Mouse (Mus musculus): Measurements from ENCODE around the gene Cipc.

Gene Cipc

DNA sequence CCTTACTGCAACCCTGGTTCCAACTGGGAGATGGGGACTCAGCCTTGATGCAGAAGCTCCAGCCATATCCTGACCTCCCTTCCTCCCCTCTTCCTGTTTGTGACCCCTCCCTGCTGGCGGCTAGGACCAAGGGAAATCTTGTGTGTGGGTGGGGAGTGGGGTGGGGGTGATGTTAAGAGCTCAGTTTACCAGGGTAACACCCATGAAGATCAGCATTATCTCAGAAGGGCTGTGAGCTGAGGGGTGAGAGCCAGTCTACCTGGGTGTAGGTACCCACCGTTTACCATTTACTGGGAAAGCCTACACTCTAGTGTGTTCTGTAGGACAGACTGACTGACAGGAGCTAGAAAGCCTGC, 43.9 kb downstream of the Cipc start:
- DNase-seq, result peak; percentile 82

DNA sequence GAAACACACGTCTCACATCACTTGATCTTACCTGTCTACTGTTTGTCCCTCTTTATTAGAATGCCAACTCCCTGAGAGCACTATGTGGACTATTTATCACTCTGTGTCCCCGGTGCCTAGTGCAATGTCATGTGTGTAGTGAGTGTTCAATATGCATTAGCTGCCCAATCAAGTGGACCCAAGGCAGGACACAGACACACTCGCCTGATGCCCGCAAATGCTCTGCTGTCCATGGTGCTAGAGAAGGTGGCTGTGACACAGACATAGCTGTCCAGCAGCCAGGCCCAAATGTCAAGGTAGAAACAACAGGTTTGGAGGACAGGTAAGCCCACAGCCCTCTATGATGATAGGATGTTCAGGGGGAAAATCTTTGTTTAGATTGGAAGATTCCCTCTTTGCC, 47.3 kb downstream of the Cipc start:
- DNase-seq, result no peak

DNA sequence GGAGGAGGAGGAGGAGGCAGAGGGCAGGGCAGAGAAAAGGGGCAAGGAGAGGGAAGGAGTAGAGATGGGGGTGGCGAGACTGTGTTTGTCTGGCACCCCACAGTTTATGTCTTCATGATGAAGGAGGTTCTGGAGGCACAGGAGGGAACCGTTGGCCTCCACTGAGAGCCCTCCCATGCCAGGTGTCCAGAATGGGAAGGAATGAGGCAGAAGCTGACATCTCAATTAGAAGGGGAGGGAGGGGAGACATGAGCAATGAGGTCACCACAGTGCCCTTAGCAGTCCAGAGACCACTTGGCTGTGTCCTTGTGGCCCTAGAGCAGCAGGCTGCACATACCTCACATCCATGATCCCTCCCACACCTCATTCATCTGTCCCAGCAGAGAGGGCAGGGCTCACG, 47.9 kb downstream of the Cipc start:
- no peak for DNase-seq

DNA sequence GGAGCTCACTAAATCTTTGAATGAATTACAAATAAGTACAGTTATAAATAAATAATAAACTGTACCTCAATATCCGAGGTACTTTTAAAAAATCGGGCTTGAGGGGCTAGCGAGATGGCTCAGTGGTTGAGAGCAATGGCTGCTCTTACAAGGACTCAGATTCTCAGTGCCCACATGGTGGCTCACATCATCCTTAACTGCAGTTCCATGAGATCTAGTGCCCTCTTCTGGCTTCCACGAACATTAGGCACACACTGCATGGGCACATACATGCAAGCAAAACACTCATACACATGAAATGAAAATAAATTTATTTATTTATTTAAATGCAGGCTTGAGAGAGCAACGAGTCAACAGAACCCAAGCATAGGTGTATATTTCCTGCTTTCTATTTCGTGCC, 49.1 kb downstream of the Cipc start:
- DNase-seq, result peak; percentile 53

DNA sequence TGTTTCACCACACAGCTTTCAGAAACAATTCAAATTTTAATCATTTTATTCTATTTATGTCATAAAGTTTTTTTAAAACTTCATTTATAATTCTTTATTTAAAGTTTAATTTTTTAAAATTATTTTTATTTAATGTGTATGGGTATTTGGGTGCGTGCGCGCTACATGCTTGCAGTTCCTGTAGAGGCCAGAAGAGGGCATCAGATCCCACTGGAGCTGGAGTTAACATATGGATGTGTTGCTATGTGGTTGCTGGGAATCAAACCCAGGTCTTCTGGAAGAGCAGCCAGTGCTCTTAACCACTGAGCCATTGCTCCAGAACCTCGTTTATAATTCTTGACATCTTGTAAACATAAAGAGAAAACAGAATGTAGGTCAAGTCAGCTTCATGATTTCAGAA, 51.9 kb downstream of the Cipc start:
- peak; percentile 36 for DNase-seq

DNA sequence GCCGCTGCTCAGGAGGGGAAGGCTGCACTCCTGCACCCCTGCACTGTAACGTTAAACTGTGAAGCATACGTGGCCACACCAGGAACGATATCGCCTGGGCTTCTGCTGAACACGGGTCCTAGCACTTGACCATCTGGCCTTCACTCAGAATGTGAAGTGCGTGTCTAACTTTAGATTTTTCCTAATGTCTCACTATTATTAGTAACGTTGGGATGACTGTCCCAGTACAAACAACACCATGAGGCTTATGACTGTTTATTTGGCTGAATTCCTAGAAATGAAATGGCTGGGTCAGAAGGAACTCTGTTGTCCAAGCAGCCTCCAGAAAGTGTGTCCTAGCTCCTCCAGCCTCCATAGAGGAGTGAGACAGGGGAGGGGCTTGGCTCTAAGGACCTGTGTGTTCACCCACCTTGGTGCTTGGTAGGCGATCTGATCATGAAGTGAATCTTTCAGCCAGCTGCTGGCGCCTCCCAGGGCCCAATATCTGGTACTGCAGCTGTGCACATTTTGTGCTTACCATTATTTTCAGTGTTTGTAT, 52.5 kb downstream of the Cipc start:
- DNase-seq, result peak; percentile 97

DNA sequence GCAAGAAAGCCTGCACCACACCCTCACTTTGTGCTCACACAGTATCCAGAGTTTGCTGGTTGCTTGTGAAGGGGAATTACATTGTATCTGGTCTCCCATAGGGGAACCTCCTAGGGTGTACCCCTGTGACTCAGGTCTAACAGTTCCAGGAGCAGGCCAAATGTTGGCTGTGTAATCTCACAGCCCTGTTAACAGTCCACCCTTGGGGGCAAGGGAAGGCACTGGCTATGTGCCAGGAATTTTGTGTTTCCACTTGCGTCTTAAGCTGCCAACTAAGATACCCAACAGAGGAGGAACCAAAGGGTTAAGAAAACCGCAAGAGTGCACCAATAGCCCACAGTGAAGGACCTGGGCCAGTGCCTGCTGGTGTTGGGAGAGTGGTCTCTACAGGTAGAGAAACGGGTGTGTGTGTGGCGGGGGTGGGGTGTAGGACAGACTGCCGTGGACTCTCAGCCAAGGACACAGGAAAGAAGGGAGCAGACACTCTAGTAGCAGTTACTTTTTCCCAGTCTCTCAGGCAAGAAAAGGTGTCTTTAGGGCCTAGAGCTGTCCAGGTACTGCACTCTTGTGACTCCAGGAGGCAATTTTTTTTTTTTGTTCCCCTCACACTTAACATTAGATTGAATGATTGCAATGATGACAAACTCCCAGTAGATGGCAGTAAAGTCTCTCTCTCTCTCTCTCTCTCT, 53.5 kb downstream of the Cipc start:
- peak; percentile 90 for DNase-seq

DNA sequence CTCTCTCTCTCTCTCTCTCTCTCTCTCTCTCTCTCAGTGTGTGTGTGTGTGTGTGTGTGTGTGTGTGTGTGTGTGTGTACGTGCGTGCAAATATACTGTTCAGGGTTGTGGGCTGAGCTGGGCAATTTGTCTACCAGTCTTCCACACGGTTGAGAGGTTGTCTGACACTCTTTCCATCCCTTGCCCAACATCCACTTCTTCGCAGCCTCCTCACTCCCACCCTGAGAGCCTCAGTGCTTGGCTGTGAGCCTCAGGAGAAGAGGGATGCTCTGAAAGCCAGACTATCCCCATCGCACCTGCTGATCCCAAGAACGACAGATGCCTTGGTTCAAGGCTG, 54.0 kb downstream of the Cipc start:
- DNase-seq, result no peak

DNA sequence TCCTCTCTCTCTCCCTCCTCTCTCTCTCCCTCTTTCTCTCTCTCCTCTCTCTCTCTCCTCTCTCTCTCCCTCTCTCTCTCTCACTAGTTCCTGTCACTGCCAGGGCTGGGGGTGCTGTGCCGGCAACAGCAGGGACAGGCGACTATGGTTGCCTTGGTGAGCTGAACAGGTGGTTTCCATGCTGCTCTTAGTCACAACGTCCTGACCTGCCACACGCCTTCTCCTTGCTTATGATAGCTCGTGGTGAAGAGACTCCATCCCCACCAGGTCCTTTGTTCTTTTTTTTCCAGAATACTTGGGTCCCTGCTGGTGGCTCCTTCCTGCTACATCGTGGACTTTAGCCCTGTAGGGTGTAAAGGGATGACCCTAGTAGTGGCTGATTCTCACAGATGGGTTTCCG, 55.4 kb downstream of the Cipc start:
- peak; percentile 60 for DNase-seq

DNA sequence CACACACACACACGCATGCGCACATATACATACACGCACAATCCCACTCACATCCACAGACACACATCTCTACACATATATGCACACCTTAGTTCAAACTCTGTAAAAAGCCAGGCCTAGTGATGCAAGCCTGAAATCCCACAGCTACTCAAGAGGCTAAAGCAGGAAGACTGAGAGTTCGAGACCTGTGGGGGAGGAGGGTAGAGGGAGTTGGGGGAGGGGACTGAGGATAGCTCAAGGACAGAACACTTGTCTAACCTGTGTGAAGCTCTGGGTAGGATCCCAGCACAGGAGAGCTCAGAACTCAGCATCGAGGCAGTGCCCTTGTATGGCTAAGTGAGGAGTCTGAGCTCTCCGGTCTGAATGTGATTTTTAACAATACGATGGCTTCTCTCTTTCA, 56.0 kb downstream of the Cipc start:
- peak; percentile 78 for DNase-seq

DNA sequence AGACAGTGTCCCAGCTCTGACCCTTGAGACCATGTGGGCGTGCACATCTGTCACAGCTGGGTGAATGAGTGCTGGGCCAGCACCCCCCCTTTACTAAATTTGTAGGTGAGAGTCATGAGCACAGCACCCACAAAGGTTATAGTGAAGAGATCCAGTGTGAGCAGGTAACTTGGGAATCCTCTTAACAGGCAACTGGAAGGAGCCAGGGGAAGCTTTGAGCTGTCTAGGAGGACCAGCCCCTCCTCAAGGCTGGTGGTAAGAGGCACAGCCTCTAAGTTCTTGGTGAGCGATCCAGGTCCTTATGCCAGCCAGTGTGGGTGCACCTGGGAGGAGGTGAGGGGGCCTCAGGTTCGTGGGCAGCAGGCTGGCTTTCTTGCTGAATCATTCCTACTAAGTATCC, 56.8 kb downstream of the Cipc start:
- peak; percentile 55 for DNase-seq

DNA sequence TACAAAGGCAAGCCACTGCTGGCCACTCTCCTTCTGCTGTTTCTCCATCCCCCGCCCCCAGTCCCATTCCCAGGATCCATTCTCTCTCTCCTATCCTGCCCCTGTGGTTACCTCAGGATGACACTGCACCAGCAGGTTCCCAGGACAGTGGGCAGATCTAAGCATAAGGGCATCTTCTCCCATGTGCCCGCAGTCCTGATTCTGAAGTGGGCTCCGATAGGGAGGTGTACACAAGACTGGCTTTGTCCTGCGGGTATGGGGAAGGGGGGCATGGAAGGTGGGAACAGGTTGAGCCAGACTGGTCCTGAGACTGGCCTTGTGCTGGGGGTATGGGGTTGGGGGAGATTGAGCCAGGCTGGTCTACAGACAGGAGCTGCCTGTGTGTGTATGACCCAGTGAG, 57.8 kb downstream of the Cipc start:
- DNase-seq, result peak; percentile 74

Measured in heart, adult 11 months (tissue).